ENCODE assay signal across 8 mouse cellular contexts in the genomic region with DNA sequence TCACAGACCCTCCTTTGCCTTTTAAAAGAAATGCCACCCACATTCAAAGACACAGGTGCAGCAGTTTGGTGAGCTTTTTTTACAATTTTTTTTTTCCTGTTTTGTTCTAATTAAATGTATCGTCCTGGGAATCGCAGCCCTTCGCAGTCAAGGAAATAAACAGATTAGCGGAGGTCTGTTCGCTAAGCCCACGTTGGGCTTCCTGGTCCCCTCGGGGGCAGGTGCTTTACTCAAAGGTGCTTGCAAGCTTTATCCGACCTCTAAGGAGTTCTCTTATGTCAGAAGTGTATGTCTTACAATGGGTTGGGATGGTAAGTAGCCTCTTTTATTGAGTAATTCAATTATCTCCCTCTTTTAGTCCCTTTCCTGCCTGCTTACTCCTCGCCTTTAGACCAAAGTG. TPM values are rescaled to one million over a fixed set of nuclear protein-coding genes. Genes with fewer than 3 reads are reported as not detected.
DNase-seq lines count a peak whose midpoint lies in the region; ATAC-seq and TF ChIP-seq lines count a peak whose summit lies in the region.

No protein-coding gene starts in this region.

- WGBS in heart, postnatal 0 days = 2% methylated on average over 9 of the region's 9 CpGs
- WGBS in midbrain, embryonic 10.5 days = 2% methylated on average over 9 of the region's 9 CpGs

- TF ChIP-seq CTCF in layer of hippocampus, adult 2 months (conservative IDR thresholded peaks at IDR 0.05) = no peak
- TF ChIP-seq CTCF in brain, embryonic 14.5 days (IDR thresholded peaks at IDR 0.05; ENCODE audit: borderline replicate concordance, extremely low read depth, insufficient read depth, insufficient read length) = no peak
- no peak for TF ChIP-seq CTCF in heart, postnatal 0 days (IDR thresholded peaks at IDR 0.05; ENCODE audit: low read depth)

- peak overlapping the region; percentile 99 for H3K9ac ChIP-seq in heart, postnatal 0 days (replicated peaks; ENCODE audit: low read depth, low read length)

- TF ChIP-seq POLR2A in brain, embryonic 14.5 days (IDR thresholded peaks at IDR 0.05; ENCODE audit: borderline replicate concordance, extremely low read depth, insufficient read depth, insufficient read length, poor library complexity, severe bottlenecking) = no peak

- H3K4me1 ChIP-seq in heart, postnatal 0 days (ENCODE audit: control insufficient read depth, insufficient read depth) = peaks cover 32% of the 10 kb centered on the region
- peaks cover 46% of the 10 kb centered on the region for H3K4me1 ChIP-seq in midbrain, embryonic 10.5 days

- DNase-seq in layer of hippocampus, adult 2 months (ENCODE audit: low spot score in 2 of 2) = no peak
- DNase-seq in layer of hippocampus, postnatal 25 days (ENCODE audit: extremely low spot score in 1 of 2, low spot score in 1 of 2) = no peak
- peak; percentile 46 for DNase-seq in brain, embryonic 14.5 days (ENCODE audit: low read depth)
- no peak for DNase-seq in heart, postnatal 0 days (ENCODE audit: low spot score)
- no peak for DNase-seq in midbrain, embryonic 10.5 days (ENCODE audit: low spot score)
- DNase-seq in frontal cortex, postnatal 14 days (ENCODE audit: low spot score in 2 of 2) = no peak
- DNase-seq in adrenal gland, postnatal 10 days = no peak
- no peak for DNase-seq in frontal cortex, postnatal 10 days (ENCODE audit: low spot score in 2 of 2)

- ATAC-seq in heart, postnatal 0 days (ENCODE audit: insufficient read depth, low read depth) = no peak

- H3K9me3 ChIP-seq in heart, postnatal 0 days (replicated peaks; ENCODE audit: control insufficient read depth, low read length) = no peaks in the 10 kb centered on the region
- no peaks in the 10 kb centered on the region for H3K9me3 ChIP-seq in midbrain, embryonic 10.5 days (replicated peaks)

- no peaks in the 10 kb centered on the region for H3K36me3 ChIP-seq in heart, postnatal 0 days (replicated peaks; ENCODE audit: control insufficient read depth, insufficient read depth, low read length)
- peaks cover 24% of the 10 kb centered on the region for H3K36me3 ChIP-seq in midbrain, embryonic 10.5 days

- no peak for TF ChIP-seq EP300 in heart, postnatal 0 days (IDR thresholded peaks at IDR 0.05; ENCODE audit: low read depth)

- H3K27ac ChIP-seq in layer of hippocampus, adult 2 months = peak overlapping the region; percentile 100
- H3K27ac ChIP-seq in heart, postnatal 0 days (ENCODE audit: low read depth) = peak overlapping the region; percentile 100
- peak overlapping the region; percentile 100 for H3K27ac ChIP-seq in midbrain, embryonic 10.5 days (replicated peaks)

- H3K4me2 ChIP-seq in heart, postnatal 0 days (ENCODE audit: low read depth, low read length) = peak overlapping the region; percentile 94

- H3K27me3 ChIP-seq in heart, postnatal 0 days (ENCODE audit: control insufficient read depth, insufficient read depth, low read length) = no peaks in the 10 kb centered on the region
- no peaks in the 10 kb centered on the region for H3K27me3 ChIP-seq in midbrain, embryonic 10.5 days (ENCODE audit: low read depth, poor library complexity, severe bottlenecking)

- peak overlapping the region; percentile 92 for H3K4me3 ChIP-seq in layer of hippocampus, adult 2 months
- peak overlapping the region; percentile 92 for H3K4me3 ChIP-seq in heart, postnatal 0 days (ENCODE audit: low read depth, low read length)
- H3K4me3 ChIP-seq in midbrain, embryonic 10.5 days = peak overlapping the region; percentile 89

RNA-seq across cellular contexts. Expression of gene Zc3h4, which starts 1.7 kb away (rescaled TPM):
- total RNA-seq in layer of hippocampus, adult 2 months (2021) = 10 to 100 TPM; 62.4 to 64.4 TPM
- total RNA-seq in layer of hippocampus, postnatal 25 days (2021) = 10 to 100 TPM; 54.0 to 59.3 TPM
- 63.7 and 73.2 TPM in 2 replicates for polyA plus RNA-seq in brain, embryonic 14.5 days (2012; rRNA removed)
- 16.5 and 16.9 TPM in 2 replicates for total RNA-seq in heart, postnatal 0 days (2014; rRNA removed; ENCODE audit: low replicate concordance)
- polyA plus RNA-seq in heart, postnatal 0 days (2015; fragmentation: Nextera tagmentation; extraction: Ambion mirVana) = 4.4 and 5.0 TPM in 2 replicates
- 16.9 and 17.6 TPM in 2 replicates for polyA plus RNA-seq in midbrain, embryonic 10.5 days (2016; fragmentation: Nextera tagmentation; extraction: Ambion mirVana)
- total RNA-seq in adrenal gland, postnatal 10 days (2021) = 10 to 100 TPM; 44.0 to 54.3 TPM

RNA-seq across cellular contexts. Expression of gene Sae1, which starts 14.8 kb away (rescaled TPM):
- 10 to 100 TPM; 89.8 to 90.7 TPM for total RNA-seq in layer of hippocampus, adult 2 months (2021)
- 100 to 1,000 TPM in 1 of 2 experiments, 10 to 100 TPM in 1; 90.9 to 105 TPM for total RNA-seq in layer of hippocampus, postnatal 25 days (2021)
- polyA plus RNA-seq in brain, embryonic 14.5 days (2012; rRNA removed) = 147 and 150 TPM in 2 replicates
- 41.7 and 61.2 TPM in 2 replicates for total RNA-seq in heart, postnatal 0 days (2014; rRNA removed; ENCODE audit: low replicate concordance)
- 101 and 102 TPM in 2 replicates for polyA plus RNA-seq in heart, postnatal 0 days (2015; fragmentation: Nextera tagmentation; extraction: Ambion mirVana)
- 447 and 477 TPM in 2 replicates for polyA plus RNA-seq in midbrain, embryonic 10.5 days (2016; fragmentation: Nextera tagmentation; extraction: Ambion mirVana)
- 10 to 100 TPM; 60.8 to 64.0 TPM for total RNA-seq in adrenal gland, postnatal 10 days (2021)

RNA-seq across cellular contexts. Expression of gene Tmem160, which starts 50.1 kb away (rescaled TPM):
- total RNA-seq in layer of hippocampus, adult 2 months (2021) = 10 to 100 TPM; 59.4 to 72.5 TPM
- total RNA-seq in layer of hippocampus, postnatal 25 days (2021) = 10 to 100 TPM; 62.5 to 81.2 TPM
- polyA plus RNA-seq in brain, embryonic 14.5 days (2012; rRNA removed) = 52.5 and 69.0 TPM in 2 replicates
- total RNA-seq in heart, postnatal 0 days (2014; rRNA removed; ENCODE audit: low replicate concordance) = 94.2 and 123 TPM in 2 replicates
- polyA plus RNA-seq in heart, postnatal 0 days (2015; fragmentation: Nextera tagmentation; extraction: Ambion mirVana) = 153 and 154 TPM in 2 replicates
- 54.5 and 64.7 TPM in 2 replicates for polyA plus RNA-seq in midbrain, embryonic 10.5 days (2016; fragmentation: Nextera tagmentation; extraction: Ambion mirVana)
- total RNA-seq in adrenal gland, postnatal 10 days (2021) = 10 to 100 TPM; 43.9 to 46.8 TPM
